In genomic region chr17:30415693-30416092, GRCm38 (mm10) we compare ENCODE assay signal across 23 mouse cellular contexts.
"Had no signal": no experiment of that assay in that cellular context is flagged by ENCODE, and none has a peak within 500 bp of the region (broad histone marks: within the 10 kb centered on the region; RNA-seq: fewer than 3 reads in every experiment).

No protein-coding gene starts in this region.

- ATAC-seq: hindbrain, postnatal 0 days had no signal

- H3K9me3 ChIP-seq: heart, embryonic 10.5 days; heart, embryonic 12.5 days; hindbrain, embryonic 10.5 days; hindbrain, embryonic 13.5 days; hindbrain, embryonic 15.5 days; limb, embryonic 10.5 days; limb, embryonic 12.5 days; liver, embryonic 13.5 days; liver, embryonic 15.5 days had no signal

- H3K4me2 ChIP-seq: heart, embryonic 12.5 days; hindbrain, embryonic 13.5 days; hindbrain, embryonic 15.5 days; limb, embryonic 12.5 days; liver, embryonic 11.5 days; liver, embryonic 13.5 days; liver, embryonic 15.5 days had no signal

- DNase-seq: gastrocnemius, adult 2 months; gastrocnemius, postnatal 10 days; gastrocnemius, postnatal 25 days; heart, adult 18-20 months; heart, postnatal 10 days; heart, postnatal 4 days; kidney, adult 18-20 months; kidney, adult 8-10 months; kidney, postnatal 10 days; kidney, postnatal 4 days; liver, embryonic 13.5 days had no signal

- H3K27me3 ChIP-seq: heart, embryonic 12.5 days; hindbrain, embryonic 13.5 days; hindbrain, embryonic 15.5 days; limb, embryonic 12.5 days; liver, embryonic 13.5 days; liver, embryonic 15.5 days had no signal

- H3K36me3 ChIP-seq: heart, embryonic 10.5 days; heart, embryonic 12.5 days; hindbrain, embryonic 10.5 days; hindbrain, embryonic 15.5 days; limb, embryonic 10.5 days; limb, embryonic 12.5 days; liver, embryonic 13.5 days; liver, embryonic 15.5 days had no signal

- H3K9ac ChIP-seq: heart, embryonic 12.5 days; hindbrain, embryonic 13.5 days; hindbrain, embryonic 15.5 days; limb, embryonic 12.5 days; liver, embryonic 13.5 days; liver, embryonic 15.5 days had no signal

- H3K27ac ChIP-seq: gastrocnemius, adult 2 months; heart, embryonic 10.5 days; hindbrain, embryonic 10.5 days; hindbrain, embryonic 13.5 days; hindbrain, embryonic 15.5 days; hindbrain, postnatal 0 days; layer of hippocampus, adult 2 months; left cerebral cortex, adult 2 months; limb, embryonic 10.5 days; limb, embryonic 12.5 days; liver, embryonic 13.5 days; liver, embryonic 15.5 days had no signal

- H3K4me3 ChIP-seq: gastrocnemius, adult 2 months; heart, embryonic 10.5 days; heart, embryonic 12.5 days; hindbrain, embryonic 10.5 days; hindbrain, embryonic 13.5 days; hindbrain, embryonic 15.5 days; layer of hippocampus, adult 2 months; left cerebral cortex, adult 2 months; limb, embryonic 10.5 days; limb, embryonic 12.5 days; liver, embryonic 13.5 days; liver, embryonic 15.5 days had no signal
